Mouse (Mus musculus): ENCODE results near the gene Fgf4. TPM values are rescaled to one million over a fixed set of nuclear protein-coding genes. Genes with fewer than 3 reads are reported as not detected.

Fgf4 gene
- polyA plus RNA-seq, 1 experiment from 2014 or later = not detected

- Histone ChIP-seq H3K27ac (ENCODE audit: low read depth) (no peak overlapping the region), H3K36me3 (replicated peaks; ENCODE audit: insufficient read depth, low read length) (no peaks in the 10 kb centered on the region), H3K4me2 (ENCODE audit: low read depth, low read length) (no peak overlapping the region), H3K27me3 (ENCODE audit: insufficient read depth, low read length) (peaks cover 76% of the 10 kb centered on the region), H3K4me1 (ENCODE audit: insufficient read depth) (no peaks in the 10 kb centered on the region), H3K9me3 (ENCODE audit: low read length) (no peaks in the 10 kb centered on the region), H3K4me3 (ENCODE audit: low read depth, low read length) (no peak overlapping the region), H3K9ac (replicated peaks) (no peak overlapping the region)
- DNase-seq = no peak
- TF ChIP-seq CTCF (IDR thresholded peaks at IDR 0.05; ENCODE audit: low read depth) = no peak
- TF ChIP-seq EP300 (IDR thresholded peaks at IDR 0.05; ENCODE audit: low read depth) = no peak
- WGBS (ENCODE audit: insufficient replicate concordance) = 2% methylated on average over 18 of the region's 18 CpGs
- no peak for ATAC-seq
Measured at GRCm38 (mm10) chr7:144862712-144863111, 15.5 kb downstream of the Fgf4 start.

- WGBS (ENCODE audit: insufficient replicate concordance) = 5% methylated on average over 11 of the region's 11 CpGs
- Histone ChIP-seq H3K9ac (replicated peaks) (no peak overlapping the region), H3K4me1 (ENCODE audit: insufficient read depth) (no peaks in the 10 kb centered on the region), H3K4me2 (ENCODE audit: low read depth, low read length) (no peak overlapping the region), H3K27ac (ENCODE audit: low read depth) (no peak overlapping the region), H3K9me3 (ENCODE audit: low read length) (no peaks in the 10 kb centered on the region), H3K36me3 (replicated peaks; ENCODE audit: insufficient read depth, low read length) (no peaks in the 10 kb centered on the region), H3K27me3 (ENCODE audit: insufficient read depth, low read length) (peaks cover 76% of the 10 kb centered on the region), H3K4me3 (ENCODE audit: low read depth, low read length) (no peak overlapping the region)
- DNase-seq (no peak), ATAC-seq (no peak)
- TF ChIP-seq EP300 (IDR thresholded peaks at IDR 0.05; ENCODE audit: low read depth) = no peak
- TF ChIP-seq CTCF (IDR thresholded peaks at IDR 0.05; ENCODE audit: low read depth) = no peak
Measured at GRCm38 (mm10) chr7:144863196-144863595, 16.0 kb downstream of the Fgf4 start.

DNA sequence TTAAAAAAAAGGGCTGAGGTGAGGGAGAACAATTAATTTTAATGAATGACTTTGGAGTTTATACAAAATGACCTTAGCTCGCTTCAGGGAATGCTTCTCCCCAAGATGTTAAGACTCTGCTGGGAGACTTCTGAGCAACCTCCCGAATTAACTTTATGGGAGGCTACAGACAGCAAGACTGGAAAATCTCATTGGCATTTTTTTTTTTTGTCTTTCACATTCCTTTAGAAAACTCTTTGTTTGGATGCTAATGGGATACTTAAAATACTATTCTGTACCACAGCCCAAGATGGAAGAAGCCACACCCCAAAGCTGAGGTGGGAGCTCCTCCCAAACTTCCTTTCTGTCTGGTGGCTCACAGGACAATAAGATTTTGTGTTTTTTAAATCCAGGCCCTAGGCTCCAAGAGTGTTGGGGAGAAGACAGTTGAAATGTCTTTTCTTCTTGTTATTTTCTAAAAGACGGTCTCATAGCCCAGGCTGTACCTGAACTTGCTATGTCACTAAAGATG is 17.0 kb downstream of the Fgf4 start:
- Histone ChIP-seq H3K27ac (ENCODE audit: low read depth) (no peak overlapping the region), H3K4me1 (ENCODE audit: insufficient read depth) (no peaks in the 10 kb centered on the region), H3K36me3 (replicated peaks; ENCODE audit: insufficient read depth, low read length) (no peaks in the 10 kb centered on the region), H3K4me2 (ENCODE audit: low read depth, low read length) (no peak overlapping the region), H3K4me3 (ENCODE audit: low read depth, low read length) (no peak overlapping the region), H3K9ac (replicated peaks) (no peak overlapping the region), H3K27me3 (ENCODE audit: insufficient read depth, low read length) (peaks cover 76% of the 10 kb centered on the region), H3K9me3 (ENCODE audit: low read length) (no peaks in the 10 kb centered on the region)
- TF ChIP-seq CTCF (IDR thresholded peaks at IDR 0.05; ENCODE audit: low read depth) = no peak
- TF ChIP-seq EP300 (IDR thresholded peaks at IDR 0.05; ENCODE audit: low read depth) = no peak
- WGBS (ENCODE audit: insufficient replicate concordance) = 59% methylated on average over 3 of the region's 3 CpGs
- no peak for ATAC-seq
- no peak for DNase-seq

- H3K27ac ChIP-seq (ENCODE audit: low read depth) = no peak overlapping the region
- DNase-seq (no peak), ATAC-seq (no peak)
- no peak overlapping the region for H3K4me2 ChIP-seq (ENCODE audit: low read depth, low read length)
- H3K27me3 ChIP-seq (ENCODE audit: insufficient read depth, low read length) = peaks cover 48% of the 10 kb centered on the region
- H3K4me3 ChIP-seq (ENCODE audit: low read depth, low read length) = no peak overlapping the region
- 41% methylated on average over 4 of the region's 4 CpGs for WGBS (ENCODE audit: insufficient replicate concordance)
- no peaks in the 10 kb centered on the region for H3K4me1 ChIP-seq (ENCODE audit: insufficient read depth)
- H3K9me3 ChIP-seq (ENCODE audit: low read length) = no peaks in the 10 kb centered on the region
- TF ChIP-seq CTCF (IDR thresholded peaks at IDR 0.05; ENCODE audit: low read depth) (no peak), EP300 (IDR thresholded peaks at IDR 0.05; ENCODE audit: low read depth) (no peak)
- no peaks in the 10 kb centered on the region for H3K36me3 ChIP-seq (replicated peaks; ENCODE audit: insufficient read depth, low read length)
- no peak overlapping the region for H3K9ac ChIP-seq (replicated peaks)
Measured at GRCm38 (mm10) chr7:144867161-144867560, 20.0 kb downstream of the Fgf4 start.

DNA sequence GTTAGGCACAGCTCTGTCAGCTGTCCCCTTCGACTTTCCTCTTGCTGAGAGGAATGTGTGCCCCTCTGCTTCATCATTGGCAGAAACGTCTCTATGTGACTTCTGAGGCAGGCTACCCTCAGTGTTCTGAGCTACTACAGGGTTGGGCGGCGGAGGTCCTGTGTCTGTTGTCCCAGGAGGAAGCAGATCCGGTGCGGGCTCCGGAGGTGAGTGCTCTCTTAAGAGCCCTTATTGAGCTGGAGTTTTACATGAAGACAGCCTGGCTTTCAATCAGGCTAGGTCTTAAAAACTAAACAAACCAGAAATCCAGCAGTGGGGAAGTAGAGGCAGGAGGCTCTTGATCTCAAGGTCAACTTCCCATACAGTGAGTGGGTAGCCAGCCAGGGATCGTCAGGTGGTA is 20.4 kb downstream of the Fgf4 start:
- no peak for ATAC-seq
- H3K4me2 ChIP-seq (ENCODE audit: low read depth, low read length) = no peak overlapping the region
- H3K9me3 ChIP-seq (ENCODE audit: low read length) = no peaks in the 10 kb centered on the region
- no peak for DNase-seq
- H3K27ac ChIP-seq (ENCODE audit: low read depth) = no peak overlapping the region
- peaks cover 43% of the 10 kb centered on the region for H3K27me3 ChIP-seq (ENCODE audit: insufficient read depth, low read length)
- 79% methylated on average over 8 of the region's 8 CpGs for WGBS (ENCODE audit: insufficient replicate concordance)
- no peak overlapping the region for H3K9ac ChIP-seq (replicated peaks)
- H3K4me1 ChIP-seq (ENCODE audit: insufficient read depth) = no peaks in the 10 kb centered on the region
- H3K36me3 ChIP-seq (replicated peaks; ENCODE audit: insufficient read depth, low read length) = no peaks in the 10 kb centered on the region
- TF ChIP-seq CTCF (IDR thresholded peaks at IDR 0.05; ENCODE audit: low read depth) (no peak), EP300 (IDR thresholded peaks at IDR 0.05; ENCODE audit: low read depth) (no peak)
- no peak overlapping the region for H3K4me3 ChIP-seq (ENCODE audit: low read depth, low read length)

DNA sequence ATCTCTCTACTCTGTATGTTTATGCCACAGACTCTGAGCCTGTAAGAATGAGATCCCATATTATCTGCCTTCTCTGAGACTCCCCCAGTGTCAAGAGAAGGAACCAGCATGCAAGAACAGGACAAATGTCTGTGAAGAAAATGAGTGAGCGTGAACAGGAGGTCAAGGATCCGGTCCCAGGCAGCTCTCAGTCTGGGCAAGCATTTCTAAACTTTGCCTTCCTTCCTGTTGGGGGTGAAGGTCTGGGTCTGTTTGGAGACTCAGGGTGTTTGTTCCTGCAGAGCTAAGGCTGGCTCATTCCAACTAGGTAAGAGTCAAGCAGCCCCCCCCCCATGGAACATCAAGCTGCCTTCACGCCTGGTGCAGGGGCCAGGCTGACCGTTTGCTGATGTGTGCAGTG is 25.3 kb downstream of the Fgf4 start:
- Histone ChIP-seq H3K4me1 (ENCODE audit: insufficient read depth) (no peaks in the 10 kb centered on the region), H3K27me3 (ENCODE audit: insufficient read depth, low read length) (0 out of 2 replicates have a peak, but pooled peaks cover under 1% of the 10 kb centered on the region), H3K36me3 (replicated peaks; ENCODE audit: insufficient read depth, low read length) (no peaks in the 10 kb centered on the region), H3K9me3 (ENCODE audit: low read length) (no peaks in the 10 kb centered on the region), H3K4me3 (ENCODE audit: low read depth, low read length) (no peak overlapping the region), H3K9ac (replicated peaks) (no peak overlapping the region), H3K27ac (ENCODE audit: low read depth) (no peak overlapping the region), H3K4me2 (ENCODE audit: low read depth, low read length) (no peak overlapping the region)
- no peak for ATAC-seq
- 37% methylated on average over 4 of the region's 4 CpGs for WGBS (ENCODE audit: insufficient replicate concordance)
- no peak for DNase-seq
- TF ChIP-seq EP300 (IDR thresholded peaks at IDR 0.05; ENCODE audit: low read depth) = no peak
- 0 out of 2 replicates have a peak, but pooled peaks have one; percentile 2 for TF ChIP-seq CTCF (IDR thresholded peaks at IDR 0.05; ENCODE audit: low read depth)

DNA sequence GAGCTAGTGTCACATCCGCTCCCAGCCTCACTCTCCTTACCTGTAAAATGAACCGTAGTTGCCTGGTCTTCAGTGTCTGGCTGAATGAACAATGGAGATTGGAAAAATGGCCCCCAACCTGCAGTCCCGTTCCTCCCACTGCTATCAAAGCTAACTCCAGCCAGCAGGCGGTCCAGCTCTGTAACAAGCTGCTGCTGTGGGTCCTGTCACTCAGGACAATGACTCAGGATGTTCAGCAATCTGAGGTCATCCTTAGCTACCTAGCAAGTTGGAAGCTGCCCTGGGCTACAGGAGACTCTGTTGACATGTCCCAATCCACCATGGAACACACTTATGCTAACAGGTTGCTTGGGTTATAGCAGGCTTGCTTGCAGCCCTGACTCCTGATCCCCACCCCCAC is 26.0 kb downstream of the Fgf4 start:
- 77% methylated on average over 4 of the region's 4 CpGs for WGBS (ENCODE audit: insufficient replicate concordance)
- ATAC-seq (no peak), DNase-seq (no peak)
- TF ChIP-seq CTCF (IDR thresholded peaks at IDR 0.05; ENCODE audit: low read depth) (no peak), EP300 (IDR thresholded peaks at IDR 0.05; ENCODE audit: low read depth) (no peak)
- Histone ChIP-seq H3K4me3 (ENCODE audit: low read depth, low read length) (no peak overlapping the region), H3K4me1 (ENCODE audit: insufficient read depth) (no peaks in the 10 kb centered on the region), H3K9ac (replicated peaks) (no peak overlapping the region), H3K27ac (ENCODE audit: low read depth) (no peak overlapping the region; the same call in 1 of the 2 replicates), H3K4me2 (ENCODE audit: low read depth, low read length) (no peak overlapping the region), H3K36me3 (replicated peaks; ENCODE audit: insufficient read depth, low read length) (no peaks in the 10 kb centered on the region), H3K27me3 (ENCODE audit: insufficient read depth, low read length) (no peaks in the 10 kb centered on the region), H3K9me3 (ENCODE audit: low read length) (no peaks in the 10 kb centered on the region)
